Mouse (Mus musculus) intestine, embryonic 14.5 days (tissue): ENCODE data around the gene Gm10230. TPM values are rescaled to one million over a fixed set of nuclear protein-coding genes. Genes with fewer than 3 reads are reported as not detected.
"Not testable (repeated sequence)": the region's sequence is repeated elsewhere in the genome, so short reads cannot be mapped to it uniquely, and the experiment has no call there.

Source experiments
- ATAC-seq: fragments of 200-750 bp; cut with Nextera tagmentation; replicated peaks from 2 replicates; pipeline ENCODE4 v1.8.0; 2017; ENCODE audit warnings: low read depth, moderate number of reproducible peaks, moderate TSS enrichment, moderate library complexity; ENCODE audit not compliant: low FRiP score, low TSS enrichment
- DNase-seq: peaks from one replicate; pipeline ENCODE4 v3.0.0-alpha.2; 2018; ENCODE audit warnings: low spot score
- H3K27ac ChIP-seq: fragments of 300-500 bp; sonication (generic); 2 replicates; pipeline ENCODE4 v1.5.1; 2014; ENCODE audit warnings: low read depth, mild to moderate bottlenecking, control low read depth
- H3K27me3 ChIP-seq: fragments of 300-500 bp; sonication (generic); replicated peaks from 2 replicates; pipeline ENCODE4 v1.6.1; 2014; ENCODE audit warnings: low read length, control low read depth; ENCODE audit not compliant: control insufficient read depth, insufficient read depth
- H3K36me3 ChIP-seq: fragments of 300-500 bp; sonication (generic); 2 replicates; pipeline ENCODE4 v1.6.1; 2014; ENCODE audit warnings: low read length, control low read depth; ENCODE audit not compliant: control insufficient read depth, insufficient read depth
- H3K4me1 ChIP-seq: fragments of 300-500 bp; sonication (generic); replicated peaks from 2 replicates; pipeline ENCODE4 v1.6.1; 2014; ENCODE audit warnings: low read length, control low read depth, mixed read lengths; ENCODE audit not compliant: control insufficient read depth, insufficient read depth
- H3K4me2 ChIP-seq: fragments of 300-500 bp; sonication (generic); 2 replicates; pipeline ENCODE4 v1.6.1; 2014; ENCODE audit warnings: low read length
- H3K4me3 ChIP-seq: fragments of 300-500 bp; sonication (generic); 2 replicates; pipeline ENCODE4 v1.5.1; 2014; ENCODE audit warnings: low read depth, low read length, control low read depth, mixed read lengths
- H3K9ac ChIP-seq: fragments of 300-500 bp; sonication (generic); 2 replicates; pipeline ENCODE4 v1.6.1; 2014; ENCODE audit warnings: mild to moderate bottlenecking, low read length
- H3K9me3 ChIP-seq: fragments of 300-500 bp; sonication (generic); 2 replicates; pipeline ENCODE4 v1.6.1; 2016; ENCODE audit warnings: low read length, control low read depth; ENCODE audit not compliant: control insufficient read depth
- WGBS: fragments of 180-500 bp; shearing (Covaris S2); extraction: QIAGEN DNeasy Blood & Tissue Kit; methylation state at CpG from one replicate; pipeline ENCODE4 v1.1.7; 2014; 5-methylcytosine and 5-hydroxymethylcytosine counted together
- microRNA-seq: library from miRNA; unstranded; fragments of <30 nt; microRNA quantifications from one replicate; pipeline ENCODE4, GENCODE M21; 2016
- polyA plus RNA-seq: library from polyadenylated mRNA; unstranded; fragments of >200 nt; fragmentation: Nextera tagmentation; extraction: Ambion mirVana; gene quantifications from 2 replicates; pipeline ENCODE4 v1.2.1, GENCODE M21; 2014

Gene Gm10230
- not detected in 2 replicates for polyA plus RNA-seq

GRCm38 (mm10) chrX:27494782-27495181 lies at the start of gene Gm10230:
Gene Gm10230, minus strand, starts transcription at chrX:27494882.
- H3K36me3 ChIP-seq, H3K9me3 ChIP-seq, H3K9ac ChIP-seq, ATAC-seq, H3K4me2 ChIP-seq, H3K27me3 ChIP-seq, H3K27ac ChIP-seq, H3K4me1 ChIP-seq, H3K4me3 ChIP-seq, DNase-seq: not testable (repeated sequence)
- no CpG with 5 or more reads among the region's 7 CpGs for WGBS

Small RNA genes within 50 kb of the gene (microRNA-seq; reads per million reads assigned to microRNA genes)
- gene Gm44452 = not detected
